Mouse (Mus musculus) G1E-ER4 (cell line): Measurements from ENCODE around the gene Ncor2. TPM values are rescaled to one million over a fixed set of nuclear protein-coding genes. Genes with fewer than 3 reads are reported as not detected.

Experiments
- GATA1 ChIP-seq: IDR thresholded peaks from one replicate; pipeline ENCODE4 v1.8.0; 2012; ENCODE audit warnings: low read length, inconsistent platforms
- polyA plus RNA-seq: library from polyadenylated mRNA; stranded (reverse); fragments of >175 nt; gene quantifications from 2 replicates; pipeline ENCODE4 v1.2.3, GENCODE M21; 2012

The Ncor2 gene
- polyA plus RNA-seq, 1 experiment = not detected

DNA sequence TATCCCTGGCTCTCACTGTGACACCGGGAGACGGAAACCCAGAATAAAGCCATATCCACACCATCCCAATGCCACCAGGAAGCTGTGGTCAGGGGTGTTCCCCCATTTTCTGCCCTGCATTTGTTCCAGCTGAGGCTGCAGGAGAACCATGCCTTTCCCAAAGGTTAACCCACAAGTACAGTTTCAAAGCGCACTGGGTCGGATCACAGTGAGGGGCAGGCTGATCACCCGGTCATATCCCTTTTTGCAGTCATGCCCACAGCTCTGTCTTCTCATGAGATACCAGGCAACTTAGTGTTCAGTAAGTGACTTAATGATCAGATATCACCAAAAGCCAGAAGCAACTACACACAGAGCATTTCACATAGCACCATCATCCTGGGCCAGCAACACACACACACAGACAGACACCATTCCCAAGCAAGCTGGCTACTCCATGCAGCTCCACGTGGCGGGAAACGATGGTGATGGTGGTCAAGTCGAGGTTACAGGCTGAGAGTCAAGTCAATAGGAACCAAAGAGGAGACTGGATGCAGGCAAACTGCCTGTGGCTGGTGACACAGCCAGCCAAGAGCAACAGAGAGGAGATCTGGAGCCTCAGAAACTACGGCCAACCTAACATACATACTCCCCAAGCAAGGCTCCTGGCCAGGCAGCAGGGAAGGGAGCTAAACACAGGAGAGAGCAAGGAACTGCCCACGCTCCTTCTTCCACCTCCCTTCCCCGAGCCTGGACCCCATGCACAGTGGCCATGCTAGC, 35.7 kb downstream of the Ncor2 start:
- TF ChIP-seq GATA1 = no peak

DNA sequence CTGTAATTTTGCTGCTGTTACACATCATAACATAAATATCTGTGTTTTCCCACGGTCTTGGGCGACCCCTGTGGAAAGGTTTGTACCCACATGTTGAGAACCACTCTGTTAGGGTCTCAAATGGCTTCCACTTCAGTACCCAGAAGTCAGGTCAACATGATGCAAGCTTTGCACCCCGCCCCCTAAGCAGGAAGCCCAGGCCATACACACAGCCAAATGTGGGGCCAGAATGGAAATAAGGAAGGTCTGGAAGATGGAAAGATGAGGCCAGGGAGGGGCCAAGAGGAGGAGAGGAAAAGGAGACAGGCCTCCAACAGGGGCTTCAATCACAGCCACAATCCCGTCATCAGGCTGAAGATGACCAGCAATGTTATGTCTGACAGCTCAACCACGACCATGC, 37.1 kb downstream of the Ncor2 start:
- no peak for TF ChIP-seq GATA1

DNA sequence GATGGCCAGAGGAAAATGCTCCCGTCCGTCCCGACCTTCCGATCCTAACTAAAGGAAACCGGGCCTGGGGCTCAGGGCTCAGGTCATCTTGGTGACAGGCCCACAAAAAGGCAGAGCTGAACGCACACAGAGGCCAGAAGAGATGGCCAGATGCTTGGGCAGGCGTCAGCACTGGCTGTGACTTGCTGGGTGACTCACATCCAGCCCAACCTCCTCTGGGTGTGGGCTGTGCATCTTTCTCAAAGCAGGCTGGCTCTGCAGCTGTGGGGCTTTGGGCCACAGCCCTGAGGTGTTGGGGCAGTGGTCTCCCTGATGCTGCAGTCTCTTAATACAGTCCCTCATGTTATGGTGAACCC, 37.5 kb downstream of the Ncor2 start:
- no peak for TF ChIP-seq GATA1

DNA sequence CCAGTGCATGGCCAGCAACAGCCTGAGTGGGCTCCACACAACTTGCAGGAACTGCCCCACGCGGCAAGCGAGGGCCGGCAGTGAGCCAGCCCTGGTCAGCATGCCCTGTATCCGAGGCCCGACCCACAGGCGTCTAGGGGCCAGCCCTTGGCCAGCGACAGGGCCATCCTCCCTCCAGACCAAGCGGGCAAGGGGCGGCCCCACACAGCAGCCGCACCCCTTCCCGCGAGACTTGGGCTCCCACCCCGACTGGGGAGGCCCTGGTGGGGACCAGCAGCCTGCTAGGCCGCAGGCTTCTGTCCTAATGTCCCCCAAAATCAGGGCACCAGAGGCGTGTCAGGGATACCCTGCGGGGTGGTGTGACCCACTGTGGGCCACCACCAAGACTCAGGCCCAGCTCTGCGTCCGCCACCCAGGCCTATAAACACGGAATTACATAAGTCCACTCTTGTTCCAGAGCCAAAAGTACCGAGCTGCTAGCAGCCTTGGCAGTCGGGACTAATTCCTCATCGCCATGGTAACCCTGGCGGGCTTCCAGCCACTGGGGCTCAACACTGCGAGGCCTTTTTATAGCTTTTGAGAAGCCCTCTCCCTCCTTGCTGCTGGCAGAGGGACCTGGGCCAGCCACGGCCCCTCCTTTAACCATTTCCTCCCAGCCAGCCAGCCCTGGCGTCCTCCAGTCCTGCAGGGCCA, 38.0 kb downstream of the Ncor2 start:
- no peak for TF ChIP-seq GATA1

DNA sequence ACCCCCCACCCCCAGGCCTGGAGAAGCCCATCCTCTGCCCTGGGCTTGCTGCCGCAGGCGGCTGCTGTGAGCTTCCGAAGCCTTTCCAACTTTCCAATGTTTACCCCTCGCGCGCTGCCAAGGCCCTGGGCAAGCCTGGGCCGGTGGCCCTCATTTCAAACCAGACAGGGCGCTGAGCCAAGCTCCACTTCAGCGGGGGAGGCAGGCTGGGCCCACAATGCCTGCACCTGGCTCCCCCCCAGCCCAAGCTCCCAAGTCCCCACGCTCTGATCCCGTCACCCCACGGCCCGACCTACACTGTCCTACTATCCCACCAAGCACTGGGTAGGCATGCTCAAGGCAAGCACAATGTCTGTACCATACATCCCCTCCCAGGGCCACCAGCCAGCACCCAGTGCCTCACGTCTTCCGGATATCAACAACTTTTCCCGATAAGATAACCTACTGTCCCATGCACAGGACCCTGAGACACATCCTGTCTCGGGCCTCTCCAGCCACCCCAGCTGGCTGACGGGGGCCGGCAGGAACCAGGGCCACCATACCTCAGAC, 38.8 kb downstream of the Ncor2 start:
- no peak for TF ChIP-seq GATA1

DNA sequence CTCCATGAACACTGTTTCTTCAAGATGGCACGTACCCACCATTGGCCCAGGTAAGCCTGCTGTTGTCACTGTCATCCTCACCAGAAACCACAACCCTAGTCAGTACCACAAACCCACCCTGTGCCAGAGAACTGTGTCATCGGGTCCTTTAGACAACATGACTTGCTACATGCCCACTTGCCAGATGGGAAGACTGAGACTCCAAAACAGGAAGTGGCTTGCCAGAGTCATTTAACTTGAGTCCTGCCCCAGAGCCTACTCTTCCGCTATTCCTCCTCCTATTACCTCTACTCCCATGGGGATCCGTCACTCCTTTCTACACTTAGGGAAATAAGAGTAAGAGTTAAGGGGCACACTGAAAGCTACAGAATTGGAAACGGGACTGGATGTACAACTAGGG, 39.4 kb downstream of the Ncor2 start:
- no peak for TF ChIP-seq GATA1

DNA sequence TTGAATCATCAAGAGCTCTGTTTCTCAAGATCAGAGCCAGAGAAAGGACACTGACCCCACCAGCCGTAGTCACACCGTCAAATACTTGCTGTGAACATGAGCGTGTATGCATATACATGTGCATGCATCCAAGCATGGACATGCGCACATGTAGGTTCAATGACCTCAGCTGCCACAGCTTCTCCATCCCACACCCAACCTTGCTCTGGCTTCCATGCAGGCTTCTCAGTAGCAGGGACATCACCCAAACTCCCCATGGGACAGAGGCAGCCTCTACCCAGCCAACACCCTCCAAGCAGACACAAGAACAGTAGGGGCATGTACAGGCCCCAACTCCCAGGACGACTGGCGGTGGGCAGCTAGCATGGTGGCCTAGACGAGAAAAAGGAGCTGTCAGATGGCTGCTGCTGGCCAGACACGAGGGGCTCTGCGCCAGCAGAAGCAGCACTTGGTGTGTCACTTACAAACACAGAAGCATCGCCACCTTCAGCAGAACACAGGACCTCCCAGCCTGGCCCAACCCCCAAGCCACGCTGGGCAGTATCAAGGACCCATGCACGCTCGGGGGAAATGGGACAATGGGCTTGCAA, 40.1 kb downstream of the Ncor2 start:
- TF ChIP-seq GATA1 = no peak

DNA sequence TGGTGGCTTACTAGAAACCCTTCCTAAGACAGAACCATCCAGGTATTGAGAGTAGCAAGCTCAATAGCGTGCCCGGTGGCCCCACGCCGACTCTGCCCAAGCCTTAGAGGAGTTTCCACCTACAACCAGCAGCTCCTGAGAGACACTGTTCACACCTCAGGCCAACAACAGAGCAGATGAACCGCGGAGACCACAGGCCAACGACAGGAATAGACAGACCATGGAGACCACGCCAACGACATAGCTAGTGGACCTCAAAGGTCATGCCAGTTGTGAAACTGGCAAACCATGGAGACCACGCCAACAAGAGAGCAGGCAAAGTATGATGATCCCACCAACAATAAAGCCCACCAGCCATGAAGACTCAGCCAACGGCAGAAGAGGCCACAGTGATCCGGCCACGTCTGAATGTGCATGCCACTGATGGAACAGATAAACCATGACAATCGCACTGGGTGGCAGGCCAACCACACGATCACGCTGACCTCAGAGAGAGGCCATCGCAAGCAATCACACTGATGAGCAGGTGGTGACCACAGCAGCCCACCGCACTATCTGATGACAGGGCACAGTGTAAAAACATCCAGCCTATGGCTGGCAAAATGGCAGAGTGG, 41.2 kb downstream of the Ncor2 start:
- no peak for TF ChIP-seq GATA1

DNA sequence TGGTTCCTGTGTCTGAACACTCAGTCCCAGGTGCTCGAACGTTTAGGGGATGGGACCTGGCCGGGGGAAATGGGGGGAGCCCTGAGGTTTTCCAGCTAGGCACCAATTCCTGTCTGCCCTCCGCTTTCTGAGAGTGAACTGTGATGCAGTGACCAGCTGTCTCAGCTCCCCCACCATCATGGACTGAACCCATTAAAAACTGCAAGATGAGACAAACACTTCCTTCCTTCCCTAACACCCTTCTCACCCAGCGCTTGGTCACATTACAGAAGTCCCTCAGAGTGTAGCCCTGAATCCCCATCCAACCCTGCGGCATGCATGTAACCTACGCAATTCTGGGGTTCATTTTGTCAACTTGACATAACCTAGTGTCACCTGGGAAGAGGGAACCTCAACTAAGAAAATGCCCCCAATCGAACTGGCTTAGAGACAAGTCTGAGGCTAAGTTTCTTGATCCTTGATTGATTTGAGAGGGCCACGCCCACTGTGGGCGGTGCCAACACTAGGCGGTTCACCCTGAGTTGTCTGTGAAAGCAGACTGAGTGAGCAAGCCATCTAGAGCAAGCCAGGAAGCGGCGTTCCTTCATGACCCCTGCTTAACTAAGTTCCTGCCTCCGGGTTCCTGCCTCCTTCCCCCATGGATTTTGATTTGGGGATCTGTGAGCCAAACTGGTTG, 41.9 kb downstream of the Ncor2 start:
- TF ChIP-seq GATA1 = no peak

DNA sequence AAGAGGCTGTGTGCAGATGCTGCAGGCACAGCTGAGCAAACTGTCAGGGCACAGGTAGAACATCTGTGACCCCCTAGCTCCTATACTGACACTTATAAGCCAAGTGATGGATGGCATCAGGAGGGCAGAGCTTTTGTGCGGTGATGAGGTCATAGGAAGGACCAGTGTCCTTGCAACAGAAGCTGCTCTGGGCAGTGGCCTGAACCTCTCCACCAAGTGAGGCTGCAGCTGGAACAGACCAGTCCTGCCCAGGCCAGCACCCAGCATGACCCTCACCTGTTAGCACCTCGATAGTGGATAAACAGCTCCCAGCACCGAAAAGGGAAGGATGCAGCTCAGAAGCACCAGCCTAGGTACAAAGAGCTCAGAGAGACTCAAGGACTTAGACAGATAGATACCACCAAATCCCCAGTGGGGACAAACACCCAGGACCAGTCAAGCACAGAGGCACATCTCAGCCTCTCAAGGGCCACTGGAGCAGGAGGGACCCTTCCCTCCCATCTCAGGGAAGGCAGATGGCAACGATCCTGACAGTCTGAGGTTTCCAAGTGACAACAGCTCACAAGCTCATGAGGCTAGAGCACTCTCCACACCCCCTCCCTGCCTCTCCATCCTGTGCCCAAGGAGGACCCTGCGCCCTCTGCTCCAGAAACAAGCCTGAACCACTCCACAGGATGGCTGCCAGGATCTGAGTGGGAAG, 42.6 kb downstream of the Ncor2 start:
- TF ChIP-seq GATA1 = no peak

DNA sequence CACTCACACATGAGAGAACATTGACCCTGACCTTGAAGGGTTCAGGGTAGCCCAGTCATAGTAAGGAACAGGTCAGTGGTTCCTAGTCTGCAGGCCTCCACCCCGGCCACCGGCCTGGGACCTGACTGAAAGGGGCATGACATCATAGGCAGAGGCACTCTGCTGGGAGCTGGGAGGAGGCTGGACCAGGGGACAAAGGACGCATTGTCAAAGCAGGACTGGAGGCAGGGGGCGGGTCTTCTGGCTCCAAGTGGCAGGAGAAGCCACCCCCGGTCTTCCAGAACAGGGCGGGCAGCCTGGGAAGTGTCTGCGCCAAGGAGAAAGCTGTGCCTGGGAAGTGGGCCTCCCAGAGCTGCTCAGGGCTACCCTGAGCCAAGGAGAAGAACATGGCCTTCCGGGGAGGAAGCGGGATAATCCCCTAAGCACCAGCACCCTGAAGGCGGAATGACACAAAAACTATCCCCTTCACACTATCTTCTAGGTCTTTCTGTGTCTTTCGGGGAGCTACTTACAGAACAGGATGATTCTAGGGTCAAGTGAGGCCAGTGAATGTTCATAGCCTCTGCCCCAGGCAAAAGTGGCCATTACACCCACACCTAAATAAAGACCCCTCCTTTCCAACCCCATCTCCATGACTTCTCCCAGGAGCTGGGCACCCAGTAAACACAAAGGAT, 44.1 kb downstream of the Ncor2 start:
- no peak for TF ChIP-seq GATA1

DNA sequence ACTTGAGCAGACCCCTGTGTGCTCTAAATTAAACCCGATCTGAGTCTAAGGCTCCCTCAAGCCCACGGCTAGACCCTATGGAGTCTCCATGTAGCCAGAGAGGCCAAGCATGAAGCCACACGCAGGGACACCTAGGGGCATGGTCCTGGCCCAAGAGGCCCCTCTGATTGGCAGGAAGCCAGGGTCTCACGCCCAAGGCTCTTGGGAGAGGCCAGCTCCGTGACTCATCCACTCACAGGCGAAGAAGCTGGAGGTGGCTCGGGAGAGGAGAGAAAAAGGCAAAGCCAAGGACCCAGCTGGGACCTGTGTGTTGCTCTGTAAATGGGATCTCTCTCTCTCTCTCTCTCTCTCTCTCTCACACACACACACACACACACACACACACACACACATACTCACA, 44.6 kb downstream of the Ncor2 start:
- TF ChIP-seq GATA1 = no peak

DNA sequence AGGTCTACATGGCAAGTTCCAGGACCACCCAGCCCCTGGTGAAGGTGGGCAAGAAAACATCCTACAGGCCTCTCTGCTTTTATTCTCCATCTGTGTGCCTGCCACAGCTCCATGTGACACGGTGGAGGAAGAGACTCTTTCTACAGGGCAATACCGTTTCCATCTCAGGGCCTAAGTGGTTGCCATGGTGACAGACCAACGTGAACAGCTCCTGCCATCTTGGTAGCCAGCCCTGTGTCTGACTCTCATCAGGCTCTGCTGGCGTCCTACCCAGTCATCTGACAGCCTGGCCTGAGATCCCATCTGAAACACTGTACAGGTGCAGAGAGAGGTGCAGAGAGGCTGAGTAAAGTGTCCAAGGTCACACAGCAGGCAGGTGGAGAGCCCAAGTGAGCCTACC, 45.4 kb downstream of the Ncor2 start:
- no peak for TF ChIP-seq GATA1

DNA sequence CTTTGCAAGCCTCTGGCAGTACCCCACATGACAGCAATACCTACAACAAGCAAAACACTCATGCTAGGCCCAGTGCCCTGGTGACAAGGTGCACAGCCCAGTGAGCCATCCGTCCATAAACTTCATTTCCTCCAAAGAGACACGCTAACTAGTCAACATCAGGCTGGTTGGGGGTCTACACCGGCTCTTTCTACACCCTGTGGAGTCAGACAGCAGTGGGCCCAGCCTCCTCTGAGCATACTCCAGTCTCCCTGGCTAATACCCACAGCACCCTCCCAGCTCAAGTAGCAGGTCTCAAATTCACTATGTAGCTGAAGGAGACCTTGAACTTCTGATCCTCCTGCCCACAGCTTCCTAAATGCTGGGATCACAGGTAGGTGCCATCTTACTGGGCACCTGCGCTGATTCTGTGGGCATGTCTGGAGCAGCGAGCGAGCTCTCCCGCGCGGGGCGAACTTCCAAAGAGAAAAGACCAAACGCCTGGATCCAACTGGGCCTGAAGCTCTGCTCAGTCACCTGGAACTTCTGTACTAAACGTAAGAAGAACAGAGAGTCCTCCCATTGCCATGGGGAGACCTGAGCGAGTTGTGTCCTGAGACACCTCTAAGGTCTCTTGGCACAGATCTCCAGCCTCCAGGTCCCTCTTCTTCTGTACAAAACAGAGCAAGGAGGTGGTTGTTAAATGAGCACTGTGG, 46.3 kb downstream of the Ncor2 start:
- no peak for TF ChIP-seq GATA1

DNA sequence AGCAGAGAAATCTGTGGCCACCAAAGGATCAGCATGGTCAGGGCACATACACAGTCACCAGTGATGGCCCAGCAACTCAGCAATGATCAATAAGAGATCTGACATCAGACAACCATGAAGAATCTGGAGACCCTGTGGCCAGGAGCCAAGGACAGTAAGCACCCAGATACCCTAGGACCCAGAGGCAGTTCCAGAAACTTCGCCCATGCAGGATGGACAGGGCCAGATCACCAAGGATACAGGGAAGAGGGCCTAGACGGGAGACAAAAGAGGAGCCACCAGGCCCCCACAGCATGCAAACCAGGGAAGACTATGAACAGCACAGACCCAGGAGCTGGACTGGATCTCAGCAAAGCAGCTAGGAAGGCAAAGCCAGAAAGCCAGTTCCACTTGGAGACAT, 47.0 kb downstream of the Ncor2 start:
- no peak for TF ChIP-seq GATA1
